Mouse (Mus musculus) liver, embryonic 14.5 days (tissue): ENCODE data around the gene Ms4a10. TPM values are rescaled to one million over a fixed set of nuclear protein-coding genes. Genes with fewer than 3 reads are reported as not detected.

Experiments used
- ATAC-seq: fragments of 200-750 bp; cut with Nextera tagmentation; 2 replicates; pipeline ENCODE4 v1.8.0; 2017; ENCODE audit warnings: moderate number of reproducible peaks, mild to moderate bottlenecking, moderate library complexity; ENCODE audit not compliant: insufficient read depth
- DNase-seq, 3 experiments: peaks; one replicate each; pipeline ENCODE4 v3.0.0-alpha.2; 2012 to 2013; ENCODE audit warnings: low read depth in 3 of 3, low spot score in 3 of 3
- H3K27ac ChIP-seq: fragments of 300-500 bp; sonication (generic); 2 replicates; pipeline ENCODE4 v1.5.1; 2014; ENCODE audit warnings: moderate library complexity, mild to moderate bottlenecking, control low read depth, inconsistent platforms
- H3K27me3 ChIP-seq: fragments of 300-500 bp; sonication (generic); 2 replicates; pipeline ENCODE4 v1.6.1; 2014; ENCODE audit warnings: mild to moderate bottlenecking, low read length, moderate library complexity; ENCODE audit not compliant: control insufficient read depth, insufficient read depth
- H3K36me3 ChIP-seq: fragments of 300-500 bp; sonication (generic); replicated peaks from 2 replicates; pipeline ENCODE4 v1.6.1; 2014; ENCODE audit warnings: low read depth; ENCODE audit not compliant: control insufficient read depth, insufficient read depth
- H3K4me1 ChIP-seq, 2 experiments: fragments of 200-500 bp in 1 of 2; fragments of 300-500 bp in 1 of 2; sonication (generic) in 1 of 2; replicated peaks; 2 replicates each; pipeline ENCODE4 v1.6.1; 2012 to 2014; ENCODE audit warnings: antibody characterized with exemption in 1 of 2, inconsistent platforms in 1 of 2, low read length in 1 of 2; ENCODE audit not compliant: control insufficient read depth in 2 of 2, insufficient read depth in 2 of 2
- H3K4me2 ChIP-seq: fragments of 300-500 bp; sonication (generic); 2 replicates; pipeline ENCODE4 v1.6.1; 2014; ENCODE audit warnings: low read depth, mild to moderate bottlenecking, control low read depth, moderate library complexity
- H3K4me3 ChIP-seq, 2 experiments: fragments of 200-500 bp in 1 of 2; fragments of 300-500 bp in 1 of 2; sonication (generic) in 1 of 2; 2 replicates each; pipeline ENCODE4 v1.5.1; 2012 to 2014; ENCODE audit warnings: low read depth in 2 of 2, low read length in 2 of 2, mild to moderate bottlenecking in 2 of 2, control low read depth in 1 of 2, inconsistent platforms in 1 of 2, moderate library complexity in 1 of 2; ENCODE audit not compliant: insufficient read depth in 1 of 2
- H3K9ac ChIP-seq: fragments of 300-500 bp; sonication (generic); replicated peaks from 2 replicates; pipeline ENCODE4 v1.6.1; 2014; ENCODE audit warnings: mild to moderate bottlenecking, control low read depth, moderate library complexity
- H3K9me3 ChIP-seq: fragments of 300-500 bp; sonication (generic); 2 replicates; pipeline ENCODE4 v1.6.1; 2016; ENCODE audit warnings: low read length, mixed read lengths; ENCODE audit not compliant: control insufficient read depth
- CTCF ChIP-seq: IDR thresholded peaks from 2 replicates; pipeline ENCODE4 v1.5.1; 2016; ENCODE audit warnings: antibody characterized with exemption, low read depth, control low read depth
- EP300 ChIP-seq: IDR thresholded peaks from 2 replicates; pipeline ENCODE4 v1.6.1; 2016; ENCODE audit warnings: antibody characterized with exemption, low read depth
- WGBS: fragments of 180-500 bp; shearing (Covaris S2); extraction: QIAGEN DNeasy Blood & Tissue Kit; methylation state at CpG from one replicate; pipeline ENCODE4 v1.1.7; 2014; ENCODE audit not compliant: insufficient replicate concordance; 5-methylcytosine and 5-hydroxymethylcytosine counted together
- polyA plus RNA-seq, 2 experiments: library from polyadenylated mRNA; depleted of rRNA in 1 of 2; stranded (reverse) in 1 of 2; unstranded in 1 of 2; fragments of >200 nt; fragmentation: Nextera tagmentation in 1 of 2; extraction: Ambion mirVana in 1 of 2; gene quantifications; 2 replicates each; pipeline versions ENCODE4 v1.2.1 to v1.2.3; 2012 to 2014

The Ms4a10 gene
- polyA plus RNA-seq, 2 experiments = 0.23 TPM; not detected in 1

DNA sequence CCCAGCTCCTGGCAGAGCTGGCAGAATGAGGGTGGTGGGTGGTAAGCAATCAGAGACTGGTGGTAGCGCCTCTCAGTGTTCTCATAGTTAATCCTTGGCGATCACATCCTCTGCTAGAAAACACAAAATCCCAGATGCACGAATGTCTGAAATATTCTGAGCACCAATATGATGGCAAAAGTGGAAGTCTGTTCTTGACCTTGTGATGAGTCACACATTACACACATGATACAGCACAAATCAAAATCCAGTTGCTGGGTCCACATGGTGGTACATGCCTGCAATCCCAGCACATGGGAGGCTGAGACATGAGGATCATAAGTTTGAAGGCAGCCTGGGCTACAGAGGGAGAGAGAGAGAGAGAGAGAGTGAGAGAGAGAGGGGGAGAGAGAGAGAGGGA lies 53.4 kb downstream of the Ms4a10 start:
- Histone ChIP-seq H3K9ac (no peak overlapping the region), H3K27me3 (no peaks in the 10 kb centered on the region), H3K27ac (no peak overlapping the region), H3K4me1 (0 out of 4 replicates have a peak, but pooled peaks cover 0 to 3% of the 10 kb centered on the region in 2 experiments), H3K4me2 (no peak overlapping the region), H3K36me3 (no peaks in the 10 kb centered on the region), H3K4me3 (no peak overlapping the region), H3K9me3 (no peaks in the 10 kb centered on the region)
- DNase-seq = no peak
- no peak for TF ChIP-seq EP300
- no peak for ATAC-seq
- 58% methylated on average over 3 of the region's 3 CpGs for WGBS

DNA sequence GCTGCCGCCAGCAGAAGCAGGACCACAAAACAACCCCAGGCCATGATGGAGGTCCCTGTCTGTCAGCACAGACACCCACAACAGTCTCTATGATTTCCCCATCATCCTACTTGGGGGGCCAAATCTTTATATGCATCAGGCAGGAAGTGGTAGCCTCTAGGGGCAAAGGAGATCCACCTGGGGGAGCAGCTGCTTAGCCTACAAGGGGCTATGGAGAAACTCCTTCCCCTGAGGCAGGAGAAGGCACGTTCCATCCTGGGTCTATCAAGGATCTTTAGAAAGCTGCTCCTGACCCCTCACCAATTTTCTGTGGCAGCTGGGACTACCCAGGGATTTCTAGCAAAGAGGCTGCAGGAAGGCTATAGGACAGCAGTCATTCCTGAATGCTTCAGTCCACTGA lies 53.9 kb downstream of the Ms4a10 start, which contains the start of gene Zp1:
Gene Zp1 (minus strand): TSS at position 101 of the 400 bp plus-strand sequence.
- no peak for TF ChIP-seq EP300
- TF ChIP-seq CTCF = no peak
- ATAC-seq = no peak
- Histone ChIP-seq H3K4me1 (0 out of 4 replicates have a peak, but pooled peaks cover 0 to 3% of the 10 kb centered on the region in 2 experiments), H3K4me3 (no peak within 1 kb of the TSS), H3K9ac (no peak within 1 kb of the TSS), H3K27ac (no peak within 1 kb of the TSS), H3K4me2 (no peak within 1 kb of the TSS), H3K36me3 (no peaks in the 10 kb centered on the region), H3K27me3 (no peaks in the 10 kb centered on the region), H3K9me3 (no peaks in the 10 kb centered on the region)
- no peak for DNase-seq
- 51% methylated on average over 2 of the region's 2 CpGs for WGBS

- H3K9me3 ChIP-seq = no peaks in the 10 kb centered on the region
- no peak for TF ChIP-seq CTCF
- no peak for TF ChIP-seq EP300
- no peak overlapping the region for H3K4me3 ChIP-seq
- no peaks in the 10 kb centered on the region for H3K36me3 ChIP-seq
- H3K9ac ChIP-seq = no peak overlapping the region
- ATAC-seq (no peak), DNase-seq (no peak)
- 67% methylated on average over 10 of the region's 10 CpGs for WGBS
- H3K27ac ChIP-seq = no peak overlapping the region
- H3K4me1 ChIP-seq = 0 out of 4 replicates have a peak, but pooled peaks cover 0 to 3% of the 10 kb centered on the region in 2 experiments
- H3K27me3 ChIP-seq = no peaks in the 10 kb centered on the region
- H3K4me2 ChIP-seq = no peak overlapping the region
Observed at GRCm38 (mm10) chr19:10918321-10918991, 56.0 kb downstream of the Ms4a10 start.

GRCm38 (mm10) chr19:10916506-10916905 lies 58.0 kb downstream of the Ms4a10 start:
- Histone ChIP-seq H3K4me1 (0 out of 4 replicates have a peak, but pooled peaks cover 0 to 3% of the 10 kb centered on the region in 2 experiments), H3K9ac (no peak overlapping the region), H3K9me3 (no peaks in the 10 kb centered on the region), H3K36me3 (no peaks in the 10 kb centered on the region), H3K27ac (no peak overlapping the region), H3K4me3 (no peak overlapping the region), H3K27me3 (no peaks in the 10 kb centered on the region), H3K4me2 (no peak overlapping the region)
- 31% methylated on average over 5 of the region's 5 CpGs for WGBS
- no peak for ATAC-seq
- no peak for DNase-seq
- TF ChIP-seq EP300 = no peak
- TF ChIP-seq CTCF = no peak

- no peak overlapping the region for H3K4me3 ChIP-seq
- ATAC-seq (no peak), DNase-seq (no peak)
- H3K4me1 ChIP-seq = 0 out of 4 replicates have a peak, but pooled peaks cover 0 to 3% of the 10 kb centered on the region in 2 experiments
- H3K4me2 ChIP-seq = no peak overlapping the region
- H3K27me3 ChIP-seq = no peaks in the 10 kb centered on the region
- WGBS = 23% methylated on average over 2 of the region's 2 CpGs
- no peak overlapping the region for H3K9ac ChIP-seq
- TF ChIP-seq CTCF (no peak), EP300 (no peak)
- H3K36me3 ChIP-seq = no peaks in the 10 kb centered on the region
- no peaks in the 10 kb centered on the region for H3K9me3 ChIP-seq
- H3K27ac ChIP-seq = no peak overlapping the region
Observed at GRCm38 (mm10) chr19:10914870-10915269, 59.6 kb downstream of the Ms4a10 start.
